Mouse (Mus musculus): ENCODE measurements around the gene Nt5dc2.

DNA sequence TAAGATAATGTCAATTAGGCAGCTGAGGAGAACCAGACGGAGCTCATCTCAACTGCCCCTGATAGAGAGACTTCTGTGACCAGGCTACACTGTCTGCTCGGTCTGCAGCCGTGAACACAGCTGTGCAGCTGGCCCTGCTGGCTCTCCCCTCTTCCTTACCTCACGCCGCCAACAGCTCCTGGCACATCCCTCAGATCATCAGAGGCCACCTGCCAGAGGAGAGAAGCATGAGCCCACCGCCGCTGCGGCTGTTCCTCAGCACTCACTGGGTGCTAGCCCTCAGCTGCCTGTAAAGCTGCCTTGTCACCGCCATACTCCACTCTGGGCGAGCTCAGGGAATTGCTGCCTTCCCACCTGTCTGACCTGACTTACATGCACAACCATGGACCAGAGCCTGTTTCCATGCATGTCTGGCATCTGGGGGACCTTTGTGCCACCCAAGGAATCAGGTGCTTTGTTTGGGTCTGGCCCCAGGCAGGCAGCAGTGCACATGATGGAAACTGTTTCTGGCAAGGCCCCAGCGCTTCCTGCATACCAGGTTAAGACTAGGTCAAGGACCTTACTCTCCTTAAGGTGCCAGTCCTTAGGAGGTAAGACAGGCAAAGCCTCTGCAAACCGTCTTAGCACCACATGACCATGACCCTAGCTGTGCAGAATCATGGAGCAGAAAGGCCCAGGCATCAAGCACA lies 49.0 kb downstream of the Nt5dc2 start:
- TF ChIP-seq CTCF (IDR thresholded peaks at IDR 0.05; ENCODE audit: low read depth, low read length) (no peak), EP300 (IDR thresholded peaks at IDR 0.05; ENCODE audit: insufficient read depth, low read depth, low read length) (no peak), POLR2A (IDR thresholded peaks at IDR 0.05; ENCODE audit: insufficient read depth, low read length) (no peak)
